Mouse (Mus musculus) neural tube, embryonic 12.5 days (tissue): ENCODE measurements around the gene Gcnt2. TPM values are rescaled to one million over a fixed set of nuclear protein-coding genes. Genes with fewer than 3 reads are reported as not detected.

Experiments
- ATAC-seq: fragments of 200-750 bp; cut with Nextera tagmentation; 2 replicates; pipeline ENCODE4 v1.8.0; 2017; ENCODE audit warnings: low read depth, mild to moderate bottlenecking, moderate TSS enrichment, moderate library complexity; ENCODE audit not compliant: low FRiP score
- H3K27ac ChIP-seq: fragments of 300-500 bp; sonication (generic); 2 replicates; pipeline ENCODE4 v1.5.1; 2016
- H3K27me3 ChIP-seq: fragments of 300-500 bp; sonication (generic); replicated peaks from 2 replicates; pipeline ENCODE4 v1.6.1; 2016; ENCODE audit warnings: mild to moderate bottlenecking
- H3K36me3 ChIP-seq: fragments of 300-500 bp; sonication (generic); 2 replicates; pipeline ENCODE4 v1.6.1; 2016; ENCODE audit warnings: mild to moderate bottlenecking
- H3K4me1 ChIP-seq: fragments of 300-500 bp; sonication (generic); 2 replicates; pipeline ENCODE4 v1.6.1; 2016
- H3K4me2 ChIP-seq: fragments of 300-500 bp; sonication (generic); replicated peaks from 2 replicates; pipeline ENCODE4 v1.6.1; 2016; ENCODE audit warnings: mild to moderate bottlenecking
- H3K4me3 ChIP-seq: fragments of 300-500 bp; sonication (generic); 2 replicates; pipeline ENCODE4 v1.5.1; 2016
- H3K9ac ChIP-seq: fragments of 300-500 bp; sonication (generic); 2 replicates; pipeline ENCODE4 v1.6.1; 2016; ENCODE audit warnings: mild to moderate bottlenecking
- H3K9me3 ChIP-seq: fragments of 300-500 bp; sonication (generic); 2 replicates; pipeline ENCODE4 v1.6.1; 2016; ENCODE audit warnings: mild to moderate bottlenecking
- WGBS: fragments of 180-500 bp; shearing (Covaris S2); methylation state at CpG from one replicate; pipeline ENCODE4 v1.1.7; 2016; 5-methylcytosine and 5-hydroxymethylcytosine counted together
- polyA plus RNA-seq: library from polyadenylated mRNA; unstranded; fragments of >200 nt; fragmentation: Nextera tagmentation; extraction: Ambion mirVana; gene quantifications from 2 replicates; pipeline ENCODE4 v1.2.1, GENCODE M21; 2016

The Gcnt2 gene
- polyA plus RNA-seq, 1 experiment from 2014 or later, result 4.7 TPM

GRCm38 (mm10) chr13:40932573-40932972 is 73.0 kb downstream of the Gcnt2 start:
- WGBS, result 89% methylated on average over 5 of the region's 5 CpGs
- Histone ChIP-seq H3K9ac (no peak overlapping the region), H3K4me3 (no peak overlapping the region), H3K4me1 (0 out of 2 replicates have a peak, but pooled peaks cover 5% of the 10 kb centered on the region), H3K36me3 (no peaks in the 10 kb centered on the region), H3K9me3 (peaks cover 6% of the 10 kb centered on the region; the same call in 1 of the 2 replicates), H3K27me3 (no peaks in the 10 kb centered on the region), H3K27ac (no peak overlapping the region), H3K4me2 (no peak overlapping the region)
- no peak for ATAC-seq

- Histone ChIP-seq H3K9ac (no peak overlapping the region), H3K9me3 (peaks cover 6% of the 10 kb centered on the region; the same call in 1 of the 2 replicates), H3K4me3 (no peak overlapping the region), H3K36me3 (no peaks in the 10 kb centered on the region), H3K27ac (no peak overlapping the region), H3K4me1 (0 out of 2 replicates have a peak, but pooled peaks cover 5% of the 10 kb centered on the region), H3K27me3 (no peaks in the 10 kb centered on the region), H3K4me2 (no peak overlapping the region)
- ATAC-seq, result no peak
- WGBS, result 90% methylated on average over 3 of the region's 3 CpGs
Observed at GRCm38 (mm10) chr13:40934341-40934740, 74.8 kb downstream of the Gcnt2 start.

GRCm38 (mm10) chr13:40937586-40937985 is 78.0 kb downstream of the Gcnt2 start:
- no peak overlapping the region for H3K27ac ChIP-seq
- 41% methylated on average over 5 of the region's 5 CpGs for WGBS
- no peak overlapping the region for H3K4me3 ChIP-seq

GRCm38 (mm10) chr13:40938485-40939357 is 79.2 kb downstream of the Gcnt2 start:
- Histone ChIP-seq H3K4me3 (no peak overlapping the region), H3K36me3 (no peaks in the 10 kb centered on the region), H3K27ac (no peak overlapping the region), H3K4me2 (no peak overlapping the region), H3K9me3 (peaks cover 6% of the 10 kb centered on the region; the same call in 1 of the 2 replicates), H3K27me3 (no peaks in the 10 kb centered on the region), H3K9ac (no peak overlapping the region), H3K4me1 (no peaks in the 10 kb centered on the region)
- 91% methylated on average over 11 of the region's 11 CpGs for WGBS
- no peak for ATAC-seq

More at GRCm38 (mm10) chr13:40937586-40937985, 78.0 kb downstream of the Gcnt2 start:
- Histone ChIP-seq H3K36me3 (no peaks in the 10 kb centered on the region), H3K9ac (no peak overlapping the region), H3K4me1 (0 out of 2 replicates have a peak, but pooled peaks cover 1% of the 10 kb centered on the region), H3K27me3 (no peaks in the 10 kb centered on the region), H3K4me2 (no peak overlapping the region), H3K9me3 (peaks cover 6% of the 10 kb centered on the region; the same call in 1 of the 2 replicates)
- ATAC-seq, result no peak

GRCm38 (mm10) chr13:40943066-40943465 is 83.5 kb downstream of the Gcnt2 start:
- Histone ChIP-seq H3K36me3 (no peaks in the 10 kb centered on the region), H3K4me3 (no peak overlapping the region), H3K4me2 (no peak overlapping the region), H3K27ac (no peak overlapping the region), H3K9me3 (no peaks in the 10 kb centered on the region), H3K9ac (no peak overlapping the region), H3K27me3 (no peaks in the 10 kb centered on the region), H3K4me1 (peaks cover 5% of the 10 kb centered on the region)
- no peak for ATAC-seq
- 98% methylated on average over 1 of the region's 1 CpGs for WGBS

GRCm38 (mm10) chr13:40943936-40944335 is 84.4 kb downstream of the Gcnt2 start:
- H3K4me2 ChIP-seq, result no peak overlapping the region
- H3K27ac ChIP-seq, result no peak overlapping the region
- WGBS, result 69% methylated on average over 5 of the region's 5 CpGs
- peaks cover 5% of the 10 kb centered on the region for H3K4me1 ChIP-seq
- H3K4me3 ChIP-seq, result no peak overlapping the region
- no peaks in the 10 kb centered on the region for H3K36me3 ChIP-seq
- H3K27me3 ChIP-seq, result no peaks in the 10 kb centered on the region
- H3K9me3 ChIP-seq, result no peaks in the 10 kb centered on the region
- H3K9ac ChIP-seq, result no peak overlapping the region
- ATAC-seq, result no peak

- WGBS, result 13% methylated on average over 3 of the region's 3 CpGs
- Histone ChIP-seq H3K4me2 (no peak overlapping the region), H3K36me3 (no peaks in the 10 kb centered on the region), H3K9me3 (no peaks in the 10 kb centered on the region), H3K27me3 (no peaks in the 10 kb centered on the region), H3K4me1 (peaks cover 5% of the 10 kb centered on the region), H3K27ac (no peak overlapping the region), H3K9ac (no peak overlapping the region), H3K4me3 (no peak overlapping the region)
- ATAC-seq, result no peak
Observed at GRCm38 (mm10) chr13:40944346-40944745, 84.8 kb downstream of the Gcnt2 start.

- Histone ChIP-seq H3K27me3 (no peaks in the 10 kb centered on the region), H3K4me1 (peaks cover 5% of the 10 kb centered on the region), H3K9me3 (no peaks in the 10 kb centered on the region), H3K4me3 (no peak overlapping the region), H3K27ac (no peak overlapping the region), H3K36me3 (no peaks in the 10 kb centered on the region), H3K4me2 (no peak overlapping the region), H3K9ac (no peak overlapping the region)
- no peak for ATAC-seq
- WGBS, result 76% methylated on average over 3 of the region's 3 CpGs
Observed at GRCm38 (mm10) chr13:40946513-40946912, 87.0 kb downstream of the Gcnt2 start.

GRCm38 (mm10) chr13:40947538-40948205 is 88.1 kb downstream of the Gcnt2 start:
- H3K4me3 ChIP-seq, result no peak overlapping the region
- peaks cover 5% of the 10 kb centered on the region for H3K4me1 ChIP-seq
- H3K36me3 ChIP-seq, result no peaks in the 10 kb centered on the region
- no peak for ATAC-seq
- H3K9me3 ChIP-seq, result no peaks in the 10 kb centered on the region
- no peak overlapping the region for H3K27ac ChIP-seq
- no peak overlapping the region for H3K4me2 ChIP-seq
- WGBS, result 84% methylated on average over 7 of the region's 7 CpGs
- H3K9ac ChIP-seq, result no peak overlapping the region
- H3K27me3 ChIP-seq, result no peaks in the 10 kb centered on the region

- Histone ChIP-seq H3K9ac (no peak overlapping the region), H3K27ac (no peak overlapping the region), H3K4me2 (no peak overlapping the region), H3K9me3 (no peaks in the 10 kb centered on the region), H3K27me3 (no peaks in the 10 kb centered on the region), H3K4me3 (no peak overlapping the region), H3K36me3 (no peaks in the 10 kb centered on the region), H3K4me1 (no peaks in the 10 kb centered on the region)
- no peak for ATAC-seq
- 80% methylated on average over 10 of the region's 10 CpGs for WGBS
Observed at GRCm38 (mm10) chr13:40951386-40951976, 91.9 kb downstream of the Gcnt2 start.

GRCm38 (mm10) chr13:40953231-40953630 is 93.7 kb downstream of the Gcnt2 start:
- H3K27ac ChIP-seq, result no peak overlapping the region
- H3K4me3 ChIP-seq, result no peak overlapping the region
- WGBS, result 86% methylated on average over 6 of the region's 6 CpGs

GRCm38 (mm10) chr13:40955773-40956172 is 96.2 kb downstream of the Gcnt2 start:
- Histone ChIP-seq H3K4me2 (no peak overlapping the region), H3K4me3 (no peak overlapping the region), H3K4me1 (no peaks in the 10 kb centered on the region), H3K9me3 (no peaks in the 10 kb centered on the region), H3K36me3 (peaks cover 3% of the 10 kb centered on the region; the same call in 1 of the 2 replicates), H3K27me3 (no peaks in the 10 kb centered on the region), H3K9ac (no peak overlapping the region), H3K27ac (no peak overlapping the region)
- WGBS, result 93% methylated on average over 7 of the region's 7 CpGs
- no peak for ATAC-seq

More at GRCm38 (mm10) chr13:40953231-40953630, 93.7 kb downstream of the Gcnt2 start:
- Histone ChIP-seq H3K9me3 (no peaks in the 10 kb centered on the region), H3K36me3 (no peaks in the 10 kb centered on the region), H3K9ac (no peak overlapping the region), H3K4me1 (no peaks in the 10 kb centered on the region), H3K27me3 (no peaks in the 10 kb centered on the region), H3K4me2 (no peak overlapping the region)
- no peak for ATAC-seq
